Mouse (Mus musculus): ENCODE results near the gene Slc34a2.

Slc34a2 gene

DNA sequence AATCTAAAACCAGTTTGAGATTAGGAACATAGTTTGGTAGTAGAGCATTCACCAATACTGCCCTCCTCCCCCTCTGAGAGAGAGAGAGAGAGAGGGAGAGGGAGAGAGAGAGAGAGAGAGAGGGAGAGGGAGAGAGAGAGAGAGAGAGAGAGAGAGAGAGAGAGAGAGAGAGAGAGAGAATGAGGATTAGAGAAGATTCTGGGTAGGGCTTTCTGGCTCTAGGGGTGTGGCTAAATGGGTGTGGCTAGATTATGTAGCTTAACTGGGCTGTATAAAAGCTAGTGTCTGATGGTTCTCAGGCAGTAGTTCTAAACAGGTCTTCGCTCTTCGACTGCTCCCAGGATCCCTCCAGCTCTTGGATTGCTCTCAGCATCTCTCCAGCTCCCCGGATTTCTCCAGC, at the start of gene Slc34a2:
TSS of gene Slc34a2 (plus strand) at position 301 of the 400 bp plus-strand sequence.
- no peak for DNase-seq

DNA sequence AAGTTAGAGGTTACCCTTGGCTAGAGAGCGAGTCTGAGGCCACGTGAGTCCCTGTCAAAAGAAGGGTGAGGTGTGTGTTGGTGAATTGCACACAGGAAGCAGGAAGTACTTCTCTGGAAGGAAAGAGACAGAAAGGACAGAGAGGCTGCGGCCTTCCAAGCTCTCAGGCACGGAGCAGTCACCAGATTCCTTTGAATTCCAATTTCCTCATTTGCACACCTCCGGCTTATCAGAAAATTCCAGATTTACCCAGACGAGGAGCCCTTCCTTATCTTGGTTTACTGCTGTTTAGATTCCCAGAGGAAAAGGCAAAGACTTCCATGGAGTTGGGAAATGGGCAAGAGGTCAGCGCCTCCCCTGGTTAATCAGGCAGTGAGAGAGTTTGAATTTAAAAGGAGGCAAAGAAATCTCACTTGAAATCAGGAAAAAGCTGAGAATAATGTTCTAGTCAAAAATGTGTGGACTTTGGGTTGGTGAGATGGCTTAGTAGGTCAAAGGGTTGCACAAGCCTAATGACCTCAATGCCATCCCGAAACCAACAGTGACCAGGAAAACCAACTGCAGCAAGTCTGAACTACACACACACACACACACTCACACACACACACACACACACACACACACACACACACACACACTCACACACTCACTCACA, 47.1 kb upstream of the Slc34a2 start:
- DNase-seq = no peak

DNA sequence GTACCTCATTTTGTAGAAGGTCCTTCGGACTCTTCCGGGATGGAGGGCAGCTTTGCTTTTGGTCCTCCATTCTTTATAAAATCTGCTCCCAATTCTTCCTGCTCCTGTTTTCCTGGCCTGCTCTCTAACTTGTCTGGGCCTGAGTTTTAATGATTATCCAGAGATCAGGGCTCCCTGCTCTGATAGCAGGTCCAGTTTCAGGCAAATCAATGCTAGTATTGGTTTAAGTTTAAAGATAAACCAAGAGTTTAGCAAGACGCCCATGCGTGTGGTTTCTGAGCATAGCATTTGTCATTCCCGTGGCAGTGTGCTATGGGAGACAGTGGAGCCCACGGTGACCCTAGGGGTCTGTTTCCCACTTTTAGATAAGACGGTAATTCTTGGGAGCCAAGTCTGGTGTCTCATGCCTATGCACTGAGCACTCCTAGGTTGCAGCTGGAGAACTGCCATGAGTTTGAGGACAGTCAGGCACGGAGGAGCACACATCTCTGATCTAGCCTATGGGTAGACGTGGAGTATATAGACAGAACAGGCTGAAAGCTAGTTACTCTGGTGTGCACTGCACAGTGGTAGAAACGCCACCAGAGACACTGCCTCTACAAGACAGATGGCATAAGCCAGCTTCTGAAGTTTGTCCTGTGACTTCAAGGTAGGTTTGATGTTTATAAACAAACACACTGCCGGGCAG, 45.5 kb upstream of the Slc34a2 start:
- no peak for DNase-seq

DNA sequence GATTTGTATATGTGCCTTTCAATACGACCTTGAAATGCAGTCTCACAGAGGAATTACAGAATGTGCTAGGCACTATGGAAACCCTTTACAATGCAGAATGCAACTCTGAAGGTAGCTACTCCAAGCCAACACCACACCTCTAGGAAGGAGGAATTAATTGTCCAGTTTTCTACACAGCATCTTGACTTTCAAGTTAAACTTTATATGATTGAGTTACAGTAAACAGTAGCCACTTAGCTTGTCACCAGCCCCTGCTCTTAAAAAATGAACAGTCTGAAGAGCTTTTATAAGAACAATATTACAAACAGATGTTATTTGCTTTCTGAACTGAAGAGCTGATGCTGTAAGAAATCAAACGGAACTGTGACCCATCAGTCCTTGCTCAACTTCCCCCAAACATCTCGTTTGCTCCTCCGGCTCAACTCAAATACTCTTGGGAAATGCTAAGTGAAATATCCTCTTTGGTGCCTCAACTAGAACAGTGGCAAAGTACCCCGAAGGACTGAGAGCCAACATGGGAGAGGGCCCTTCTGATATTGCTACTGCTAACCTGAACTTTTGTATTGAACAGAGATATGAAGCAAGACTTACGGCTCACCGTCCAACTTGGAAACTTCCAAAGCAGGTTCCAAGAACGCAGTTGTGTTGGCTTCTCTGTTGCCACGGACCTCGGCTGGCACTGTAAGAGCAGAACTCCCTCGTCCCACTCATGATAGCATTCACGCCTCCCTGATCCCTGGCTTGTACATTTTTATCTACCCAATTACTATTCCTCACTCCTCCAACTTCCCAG, 44.2 kb upstream of the Slc34a2 start:
- no peak for DNase-seq

DNA sequence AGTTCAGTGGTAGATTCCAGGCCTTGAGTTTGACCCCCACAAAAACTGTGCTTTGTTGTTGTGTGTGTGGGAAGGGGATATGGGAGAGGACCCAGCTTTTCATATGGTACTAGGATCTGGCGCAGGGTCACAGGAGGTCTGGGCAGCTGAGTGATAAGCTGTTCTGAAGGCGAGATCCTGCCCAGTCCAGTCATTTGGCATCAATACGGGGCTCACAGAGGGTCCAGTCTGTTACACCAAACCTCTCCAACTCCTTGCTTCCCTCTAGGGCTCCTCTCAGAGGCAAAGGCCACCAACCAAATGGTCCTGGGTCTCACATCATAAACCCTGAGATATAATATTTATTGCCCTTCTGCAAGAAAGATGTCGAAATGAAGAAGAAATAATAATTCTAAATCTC, 42.4 kb upstream of the Slc34a2 start:
- DNase-seq = no peak

DNA sequence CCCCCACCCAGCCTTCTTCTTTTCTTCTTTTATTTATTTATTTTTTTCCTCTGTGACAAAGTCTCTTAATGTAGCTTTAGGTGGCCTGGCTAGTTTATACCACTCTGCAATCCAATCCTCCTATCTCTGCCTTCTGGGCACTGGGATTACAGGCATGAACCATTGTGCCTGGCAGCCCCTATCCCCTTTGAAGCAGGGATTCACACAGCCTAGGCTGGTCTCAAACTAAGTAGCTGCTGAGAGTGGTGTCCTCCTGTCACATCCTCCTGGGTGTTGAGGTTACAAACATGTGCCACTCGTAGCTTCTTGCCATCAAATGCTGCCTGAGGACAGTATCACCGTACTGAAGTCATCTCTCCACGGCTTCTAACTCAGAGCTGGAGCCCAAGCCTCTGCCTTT, 41.7 kb upstream of the Slc34a2 start:
- DNase-seq = no peak

DNA sequence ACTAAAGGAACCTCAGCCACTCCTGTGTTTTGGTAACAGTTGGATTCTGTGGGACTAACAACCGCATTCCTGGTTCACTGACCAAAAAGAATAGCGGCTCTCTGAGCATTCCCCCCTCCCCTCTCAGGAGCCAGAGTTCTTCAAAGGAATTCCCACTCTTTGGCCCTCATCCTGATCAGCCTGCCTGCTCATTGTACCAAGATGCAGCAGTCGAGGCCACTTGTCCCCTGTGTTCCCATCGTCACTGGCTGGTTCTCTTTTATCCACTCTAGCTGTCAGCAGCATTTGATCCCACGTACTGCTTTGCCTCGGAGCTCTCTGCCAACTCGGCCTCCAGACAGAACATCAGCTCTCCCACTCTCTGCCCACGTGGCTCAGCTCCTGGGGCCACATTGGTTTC, 41.3 kb upstream of the Slc34a2 start:
- peak; percentile 79 for DNase-seq

DNA sequence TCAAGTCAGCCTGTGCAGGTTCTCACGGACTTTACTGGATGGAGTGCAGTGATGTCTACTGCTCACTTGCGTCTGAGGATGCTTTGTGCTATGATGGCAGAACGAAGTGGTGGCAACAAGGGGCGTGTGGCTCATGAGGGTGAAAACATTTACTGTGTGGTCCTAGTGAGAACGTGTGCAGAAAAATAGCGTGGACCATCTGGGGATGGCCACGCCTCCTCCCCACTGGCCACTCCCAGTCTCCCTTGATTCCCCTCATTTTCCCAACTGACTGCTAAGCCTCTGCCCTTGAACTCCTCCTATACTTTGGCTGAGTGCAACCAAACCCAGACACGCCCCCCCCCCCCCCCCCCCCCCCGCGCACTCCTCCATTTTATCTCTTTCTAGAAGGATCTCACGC, 40.8 kb upstream of the Slc34a2 start:
- no peak for DNase-seq

DNA sequence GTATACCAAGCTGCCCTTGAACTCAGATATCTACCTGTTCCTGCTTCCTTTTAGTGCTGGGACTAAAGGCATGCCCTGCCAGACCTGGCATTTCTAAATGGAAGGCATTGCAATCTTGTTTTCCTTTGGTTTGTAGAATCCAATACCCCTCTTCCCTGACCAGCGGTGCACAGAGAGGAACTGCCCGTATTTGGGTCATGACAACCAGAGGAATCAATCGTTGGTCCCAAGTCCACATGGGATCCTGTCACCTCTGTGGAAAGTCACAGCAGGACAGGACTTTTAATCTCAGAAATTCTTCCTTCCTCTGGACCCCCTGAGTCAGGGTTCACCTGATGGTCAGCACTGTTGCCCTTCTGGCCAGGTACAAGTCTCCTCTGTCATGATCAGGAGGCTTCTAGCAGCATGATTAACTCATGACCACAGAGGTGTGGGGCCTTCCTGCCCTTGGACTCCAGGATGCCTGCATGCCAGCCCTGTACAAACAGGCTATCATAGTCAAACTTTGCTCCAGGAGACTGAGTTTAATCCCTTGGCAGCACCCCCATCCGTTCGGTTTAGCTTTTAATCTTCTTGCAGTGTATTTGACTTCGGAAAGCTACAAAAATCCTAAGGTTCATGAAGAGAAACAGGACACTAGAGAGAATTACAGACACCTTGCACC, 39.7 kb upstream of the Slc34a2 start:
- no peak for DNase-seq

DNA sequence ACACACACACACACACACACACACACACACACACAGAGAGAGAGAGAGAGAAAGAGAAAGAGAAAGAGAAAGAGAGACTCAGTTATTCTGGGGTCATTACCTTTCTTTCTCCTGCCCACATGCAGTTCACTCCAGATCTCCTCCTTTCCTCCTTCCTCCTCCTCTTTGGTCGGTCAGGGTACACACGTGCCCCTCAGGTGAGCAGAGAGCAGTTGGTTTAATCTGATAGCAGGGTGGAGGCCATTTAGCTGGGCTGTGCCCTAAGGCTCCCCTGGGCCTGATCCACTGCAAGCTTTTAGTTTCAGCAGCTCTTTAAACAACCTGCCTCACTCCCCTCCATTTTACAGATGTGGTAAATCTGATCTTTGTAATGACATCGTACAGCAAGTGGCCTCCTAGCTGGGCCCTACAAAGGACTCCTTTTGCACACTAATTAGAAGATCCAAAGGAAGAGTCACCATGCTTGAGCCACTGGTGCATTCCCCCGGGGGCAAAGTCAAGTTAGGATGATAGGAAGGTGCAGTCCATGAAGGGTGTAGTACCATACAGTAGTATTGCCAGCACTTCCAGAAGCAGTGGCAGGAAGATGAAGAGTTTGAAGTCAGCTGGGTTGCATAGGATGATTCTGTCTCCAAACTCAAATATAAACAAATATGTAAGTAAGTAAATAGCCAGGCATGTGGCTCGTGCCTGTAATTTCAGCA, 37.6 kb upstream of the Slc34a2 start:
- no peak for DNase-seq

DNA sequence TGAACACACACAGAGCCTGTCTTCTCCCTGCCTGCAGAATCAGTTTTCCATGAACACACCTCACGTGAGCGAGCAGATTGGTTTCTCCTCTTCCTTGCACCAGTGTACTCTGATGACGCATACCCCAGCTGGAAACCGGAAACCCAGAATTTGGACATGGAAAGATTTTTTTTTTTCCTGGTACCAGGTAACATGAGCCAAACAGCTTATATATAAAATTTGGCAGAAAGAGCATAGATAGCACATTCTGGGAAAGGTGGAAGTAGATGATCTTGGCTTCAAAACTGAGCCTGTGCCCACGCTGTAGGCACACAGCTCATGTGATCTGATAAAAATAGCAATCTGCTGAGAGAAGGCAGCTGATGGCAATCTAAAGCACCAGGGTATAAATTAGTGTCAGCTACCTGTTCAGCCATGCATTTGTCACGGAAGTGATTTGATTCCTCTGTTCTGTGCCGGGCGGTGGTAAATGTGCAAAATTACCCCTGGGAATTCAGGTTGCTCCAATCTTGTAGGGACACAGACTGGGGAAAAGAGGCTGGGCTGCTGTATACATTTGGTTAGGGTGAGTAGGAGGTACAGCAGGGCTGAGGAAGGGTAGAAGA, 35.2 kb upstream of the Slc34a2 start:
- peak; percentile 22 for DNase-seq

DNA sequence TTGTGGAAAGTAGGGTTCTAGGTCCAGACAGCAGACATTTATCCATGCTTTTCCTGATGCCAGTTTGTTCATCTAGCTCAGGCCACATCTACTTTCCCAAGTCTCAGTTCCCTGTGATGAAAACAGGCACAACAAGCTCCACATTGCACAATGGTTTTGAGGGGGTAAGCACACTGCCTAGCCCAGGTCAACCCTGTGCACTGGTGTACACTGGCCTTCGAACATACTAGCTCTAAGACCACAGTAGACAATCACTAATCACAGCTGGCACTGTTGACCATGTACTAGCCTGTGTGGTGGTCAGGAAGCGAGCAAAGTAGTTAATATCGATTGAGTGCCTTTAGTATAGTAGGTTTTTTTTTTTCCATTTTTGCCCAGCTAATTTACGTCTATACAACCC, 34.4 kb upstream of the Slc34a2 start:
- no peak for DNase-seq

DNA sequence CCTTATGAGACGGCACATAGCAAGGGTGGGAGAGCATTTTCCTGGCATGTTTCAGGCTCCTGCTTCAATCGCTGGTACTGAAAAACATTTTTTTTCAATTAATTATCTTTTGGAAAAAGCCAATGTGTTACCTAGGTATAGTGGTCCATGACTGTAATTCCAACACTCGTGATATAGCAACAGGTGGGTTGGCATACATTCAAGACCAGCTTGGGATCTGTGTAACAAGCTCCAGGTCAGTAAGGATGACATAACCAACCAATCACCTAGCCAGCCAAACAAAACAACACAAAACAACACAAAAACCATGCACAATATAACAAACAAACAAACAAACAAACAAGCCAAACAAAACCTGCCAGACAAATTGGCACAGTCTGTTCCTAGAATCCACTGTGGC, 33.9 kb upstream of the Slc34a2 start:
- no peak for DNase-seq

DNA sequence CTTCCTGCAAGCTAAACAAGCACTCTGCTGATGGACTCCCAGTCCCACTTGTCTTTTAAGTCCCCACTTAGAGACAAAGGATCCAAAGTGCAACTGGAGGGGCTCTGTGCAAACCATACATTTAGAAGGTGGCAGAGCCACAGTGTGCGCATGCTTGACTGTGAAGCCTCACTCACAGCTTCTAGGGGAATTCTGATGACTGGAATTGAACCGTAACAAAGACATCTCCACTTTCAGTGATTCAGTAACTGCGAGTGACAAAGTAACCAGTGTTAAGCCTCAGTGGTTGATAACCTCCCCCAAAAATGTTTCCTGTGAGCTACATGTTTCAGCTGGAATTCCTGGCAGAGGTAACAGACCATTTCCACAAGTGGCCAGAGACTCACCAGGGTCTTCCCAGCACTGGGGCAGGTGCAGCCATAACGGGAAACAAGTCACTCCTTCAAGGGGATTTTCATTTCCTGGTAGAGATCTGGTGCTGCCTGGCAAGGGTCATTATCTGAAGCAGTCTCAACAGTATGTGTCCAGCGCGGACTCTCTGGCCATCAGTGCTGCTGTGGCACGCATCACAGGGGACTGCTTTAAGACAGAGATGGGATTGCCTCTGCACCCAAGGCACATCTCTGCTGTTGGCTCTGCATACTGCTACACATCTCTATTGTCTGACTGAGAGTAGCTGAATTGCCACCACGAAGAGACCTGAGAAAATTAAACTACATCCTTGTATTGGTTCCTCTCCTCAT, 28.7 kb upstream of the Slc34a2 start:
- no peak for DNase-seq

DNA sequence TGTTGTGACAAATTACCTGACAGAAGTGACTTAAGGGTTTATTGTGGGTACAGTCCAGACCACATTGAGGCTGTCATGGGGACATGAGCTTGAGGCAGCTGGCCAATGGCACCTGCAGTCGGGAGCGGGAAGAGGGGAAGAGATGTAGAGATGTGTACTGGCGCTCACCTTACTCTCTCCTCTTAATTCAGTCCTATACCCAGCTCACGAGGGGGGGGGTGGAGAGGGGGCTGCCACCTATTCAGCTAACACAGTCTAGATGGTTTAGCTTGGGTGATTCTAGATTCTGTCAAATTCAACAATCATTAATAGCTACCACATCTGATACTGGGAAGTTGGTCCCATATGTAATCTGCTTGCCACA, 28.1 kb upstream of the Slc34a2 start:
- no peak for DNase-seq

DNA sequence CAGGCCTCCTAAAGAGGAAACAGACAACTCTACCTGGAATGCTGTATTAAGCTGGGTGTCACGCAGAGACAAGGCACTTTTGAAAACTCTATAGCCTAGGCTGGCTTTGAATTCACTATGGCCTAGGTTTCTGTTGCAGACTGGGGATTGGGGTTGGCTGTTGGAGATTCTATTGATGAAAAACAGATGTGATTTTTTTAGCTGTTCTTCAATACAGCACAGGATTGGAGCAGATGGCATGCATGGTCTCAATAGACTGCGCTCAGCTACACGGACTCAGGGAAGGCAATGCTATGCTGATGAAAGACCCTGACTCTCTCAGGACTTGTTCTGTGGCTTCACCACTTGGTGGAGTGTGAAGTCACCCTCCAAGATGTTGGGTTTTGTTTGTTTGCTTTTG, 26.6 kb upstream of the Slc34a2 start:
- DNase-seq = no peak

DNA sequence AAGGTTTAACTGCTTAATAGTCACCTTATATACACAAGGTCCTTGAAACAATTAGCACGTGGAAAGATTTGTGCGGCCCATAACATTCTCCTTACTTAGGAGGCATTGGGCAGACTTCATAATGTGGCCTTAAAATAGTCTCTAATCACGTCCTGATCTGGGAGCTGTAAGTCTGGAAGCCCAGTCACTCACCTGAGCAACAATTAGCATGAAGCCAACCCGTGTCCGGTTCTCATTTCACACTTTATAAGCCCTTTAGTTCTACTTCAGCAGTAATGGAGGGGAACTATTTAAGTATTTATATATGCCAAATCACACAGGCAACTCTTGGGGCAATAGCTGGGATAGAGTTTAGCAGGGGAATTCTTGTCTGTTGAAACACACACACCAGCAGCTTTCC, 21.3 kb upstream of the Slc34a2 start:
- DNase-seq = no peak

DNA sequence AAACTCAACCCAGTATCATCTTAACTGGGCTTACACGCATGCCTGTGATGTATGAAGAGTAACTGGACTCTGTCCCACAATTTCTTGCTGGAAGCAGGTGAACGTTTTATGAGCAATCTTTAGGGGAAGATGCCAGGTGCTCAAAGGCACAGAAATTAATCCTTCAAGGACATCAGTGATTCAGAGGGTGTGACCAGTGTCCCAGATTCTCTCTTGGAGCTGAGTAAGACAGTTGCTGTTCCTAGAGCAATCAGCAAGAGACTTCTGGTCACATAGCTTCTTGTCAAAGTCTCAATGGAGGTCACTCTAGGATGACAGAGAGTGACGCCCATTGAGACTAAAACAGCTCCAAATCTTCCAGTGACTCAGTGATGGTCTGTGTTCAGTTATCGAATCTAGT, 19.6 kb upstream of the Slc34a2 start:
- DNase-seq = no peak

DNA sequence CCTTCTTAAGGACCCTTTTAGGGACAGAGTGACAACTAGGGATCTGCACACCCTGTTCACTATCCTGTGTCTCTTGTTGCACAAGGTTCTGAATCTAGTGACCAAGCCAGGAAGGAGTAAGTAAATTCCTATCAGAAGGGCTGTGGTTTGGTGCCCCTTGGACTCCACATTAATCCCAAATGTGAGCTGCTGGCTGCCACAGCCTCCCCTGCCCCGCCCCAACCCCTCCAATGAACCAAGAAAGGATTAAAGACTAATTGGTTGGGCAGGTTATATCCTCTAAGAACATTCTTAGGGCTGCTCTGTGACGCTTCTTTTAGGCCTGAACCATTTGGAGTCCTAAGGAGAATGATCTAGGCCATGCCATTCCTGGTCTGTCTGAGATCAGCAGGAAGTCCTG, 14.4 kb upstream of the Slc34a2 start:
- DNase-seq = no peak

DNA sequence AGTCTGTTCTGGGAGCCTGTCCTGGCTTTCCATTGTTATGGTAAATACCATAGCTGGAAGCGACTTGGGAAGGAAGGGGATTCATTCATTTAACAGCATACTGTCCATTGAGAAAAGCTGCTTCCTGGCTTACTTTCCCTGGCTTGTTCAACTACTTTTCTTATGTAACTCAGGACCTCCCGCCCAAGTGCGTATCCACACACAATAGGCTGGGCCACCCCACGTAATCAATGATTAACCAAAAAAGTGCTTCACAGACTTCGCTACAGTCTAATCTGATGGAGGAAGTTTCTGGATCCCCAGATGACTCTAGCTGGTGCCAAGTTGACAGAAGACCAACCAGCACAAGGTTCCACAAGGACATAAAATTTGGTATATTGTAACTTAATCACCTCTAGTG, 14.0 kb upstream of the Slc34a2 start:
- no peak for DNase-seq

DNA sequence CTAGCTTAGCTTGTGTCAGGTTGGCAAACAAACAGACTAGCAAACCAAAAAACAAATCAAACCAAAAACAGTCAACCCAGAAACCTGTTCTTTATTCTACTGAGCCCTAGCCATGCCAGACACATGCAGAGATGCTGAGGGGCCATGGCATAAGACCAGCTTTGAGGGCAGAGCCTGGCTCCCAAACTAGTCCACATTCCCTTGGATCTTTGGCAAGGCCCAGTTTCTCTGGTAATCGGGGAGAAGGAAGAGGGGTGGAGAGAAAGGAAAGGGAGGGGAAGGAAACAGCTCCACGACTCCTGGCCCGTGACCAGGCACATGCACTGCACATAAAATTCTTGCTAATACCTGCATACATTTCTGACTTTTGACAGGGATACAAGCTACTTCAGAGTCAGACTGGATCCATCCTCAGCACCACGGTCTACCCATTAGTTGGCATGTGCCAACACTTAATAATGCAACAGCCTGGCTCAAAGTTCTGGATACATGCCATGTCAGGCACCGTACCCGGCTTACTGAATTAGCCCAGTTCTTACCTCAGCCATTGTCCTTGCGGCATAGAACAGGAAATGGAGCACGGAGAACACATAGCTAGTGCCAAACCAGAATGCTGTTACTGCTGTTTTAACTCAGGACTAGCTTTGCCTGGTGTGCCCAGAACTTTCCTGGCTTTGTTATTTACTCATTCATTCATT, 12.5 kb upstream of the Slc34a2 start:
- no peak for DNase-seq

Measured in retina, postnatal 1 day (tissue).